Mouse (Mus musculus) left cerebral cortex, adult 8-10 months (tissue): ENCODE data around the gene Hes1. TPM values are rescaled to one million over a fixed set of nuclear protein-coding genes. Genes with fewer than 3 reads are reported as not detected.
A peak's percentile ranks its signal among the peaks of the same experiment; 100 is the strongest.

Source experiments
- DNase-seq, 2 experiments: peaks; one replicate each; pipeline ENCODE4 v3.0.0; 2022; ENCODE audit warnings: low spot score in 2 of 2
- total RNA-seq, 4 experiments: library from RNA; stranded (reverse); gene quantifications; 2 replicates each; pipeline ENCODE4 v1.2.4; 2022

Hes1 gene
- total RNA-seq, 4 experiments from 2014 or later = 18.0 to 23.5 (median 18.5) TPM

- DNase-seq = no peak
These were observed 13.3 kb upstream of the Hes1 start for GRCm38 (mm10) chr16:30050767-30051490.

DNA sequence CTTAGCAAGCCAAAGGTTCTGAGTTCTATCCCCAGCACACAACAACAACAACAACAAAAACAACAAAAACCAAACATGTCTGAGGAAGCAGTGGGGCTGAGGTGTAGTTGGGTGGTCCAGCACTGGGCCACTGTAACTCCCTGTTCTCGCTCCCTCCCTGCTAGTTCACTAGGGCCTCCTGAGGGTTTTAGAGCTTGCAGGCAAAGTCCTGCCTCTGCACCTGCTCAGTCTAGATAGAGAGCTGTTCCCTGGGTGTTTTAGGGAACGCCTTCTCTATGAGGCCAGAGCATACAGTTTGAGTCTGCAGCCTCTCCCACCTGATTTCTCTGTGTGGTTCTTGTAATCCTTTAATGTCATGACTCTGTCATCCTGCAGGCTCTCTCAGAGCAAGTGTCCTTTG is 11.9 kb upstream of the Hes1 start:
- no peak for DNase-seq

GRCm38 (mm10) chr16:30052839-30053511 is 11.2 kb upstream of the Hes1 start:
- DNase-seq = no peak

DNA sequence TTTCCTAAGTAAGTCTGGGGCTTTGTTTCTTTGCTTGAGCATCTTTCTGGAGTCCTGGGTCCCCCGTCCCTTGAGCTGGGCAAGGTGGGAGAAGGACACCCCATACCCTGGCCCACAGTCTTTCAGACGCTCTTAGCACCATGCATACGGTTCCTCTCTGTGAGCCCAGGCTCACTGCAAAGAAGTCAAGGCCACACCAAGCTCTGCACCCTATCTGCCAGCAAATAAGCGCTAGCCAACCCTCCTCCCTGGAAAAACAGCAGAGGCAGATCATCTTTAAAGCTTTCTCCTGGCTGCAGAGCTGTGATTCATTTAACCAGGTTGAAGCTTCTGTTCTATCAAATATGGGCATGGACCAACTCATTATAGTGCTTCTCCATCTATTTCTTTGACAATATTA is 9.6 kb upstream of the Hes1 start:
- DNase-seq = no peak

DNA sequence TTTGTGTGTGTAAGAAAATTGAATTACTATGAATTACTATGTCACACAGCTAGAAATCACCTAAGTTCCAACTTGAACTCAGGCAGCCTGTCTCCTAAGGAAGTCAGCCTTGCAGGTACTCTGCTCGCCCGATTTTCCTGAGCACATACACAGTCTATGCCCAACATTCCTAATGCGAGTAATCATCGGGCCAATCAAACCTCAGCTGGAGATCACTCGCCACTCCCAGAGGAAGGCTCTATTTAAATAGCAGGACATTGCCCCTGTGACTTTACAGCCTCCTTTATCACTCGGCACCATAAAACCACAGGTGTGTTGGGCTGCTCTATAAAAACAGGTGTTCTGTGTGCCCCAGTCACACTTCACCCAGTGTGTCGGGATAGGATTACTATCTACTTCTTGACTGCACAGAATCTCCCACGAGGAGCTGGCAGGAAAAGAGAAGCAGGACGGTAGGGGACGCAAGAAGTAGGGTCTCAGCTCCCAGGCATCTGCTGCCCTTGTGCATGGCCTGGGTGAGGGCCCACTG is 8.8 kb upstream of the Hes1 start:
- DNase-seq = no peak

GRCm38 (mm10) chr16:30055927-30056326 is 8.3 kb upstream of the Hes1 start:
- no peak for DNase-seq

- DNase-seq = no peak
These were observed 7.3 kb upstream of the Hes1 start for GRCm38 (mm10) chr16:30056906-30057305.

DNA sequence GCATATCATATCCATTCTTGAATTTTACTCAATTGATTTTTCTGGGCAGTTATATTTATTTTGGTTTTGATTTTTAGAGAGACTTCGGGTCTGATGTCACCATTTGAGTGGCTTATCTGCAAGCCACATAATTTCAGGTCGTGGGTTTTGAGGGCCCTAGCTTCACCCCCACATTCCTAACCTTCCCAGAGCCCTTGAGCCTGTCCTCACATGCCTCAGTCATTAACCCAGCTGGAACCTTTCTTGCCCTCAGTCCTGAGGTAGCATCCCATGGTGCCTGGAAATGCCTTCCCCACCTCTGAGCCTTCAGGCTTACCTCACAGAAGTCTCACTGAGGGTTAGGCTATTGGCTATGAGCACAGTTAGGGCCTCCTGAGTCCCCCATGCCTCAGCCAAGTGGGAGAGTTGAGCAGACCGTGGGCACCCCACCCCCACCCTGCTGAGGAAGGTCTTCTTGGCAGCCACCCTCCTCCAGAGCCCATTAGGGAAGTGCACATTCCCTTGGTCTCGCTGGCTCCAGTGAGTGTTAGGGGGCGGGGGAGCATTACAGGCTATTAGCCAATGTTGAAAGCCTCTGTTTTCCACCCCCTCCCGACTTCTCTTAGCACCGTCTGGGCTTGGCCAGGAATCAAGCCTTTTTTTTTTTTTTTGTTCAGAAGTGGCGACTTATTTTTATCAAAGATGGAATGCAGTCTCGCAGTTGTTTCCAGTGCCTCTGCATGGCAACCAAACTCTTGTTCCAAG is 5.0 kb upstream of the Hes1 start:
- DNase-seq = peak in 1 of 2 experiments; percentile 62

DNA sequence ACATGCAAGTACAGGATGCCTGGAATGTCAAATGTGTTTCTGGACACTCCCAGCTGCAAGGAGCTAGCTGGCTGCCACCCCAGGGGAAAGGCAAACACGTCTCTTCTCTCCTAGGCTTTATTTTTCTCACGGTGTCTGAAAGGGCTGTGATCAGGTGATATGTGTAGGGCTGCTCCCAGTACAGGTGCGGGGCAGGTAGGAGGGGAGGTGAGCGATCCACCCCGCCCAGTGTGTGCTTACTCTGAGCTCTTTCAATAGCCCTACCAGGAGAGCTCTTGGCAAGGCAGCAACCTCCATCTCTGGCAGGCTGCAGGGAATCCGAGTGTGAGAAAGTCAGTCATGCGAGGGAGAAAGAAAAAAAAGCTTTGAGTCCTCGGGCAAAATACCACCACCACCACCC is 3.8 kb upstream of the Hes1 start:
- DNase-seq = peak in 1 of 2 experiments; percentile 6

DNA sequence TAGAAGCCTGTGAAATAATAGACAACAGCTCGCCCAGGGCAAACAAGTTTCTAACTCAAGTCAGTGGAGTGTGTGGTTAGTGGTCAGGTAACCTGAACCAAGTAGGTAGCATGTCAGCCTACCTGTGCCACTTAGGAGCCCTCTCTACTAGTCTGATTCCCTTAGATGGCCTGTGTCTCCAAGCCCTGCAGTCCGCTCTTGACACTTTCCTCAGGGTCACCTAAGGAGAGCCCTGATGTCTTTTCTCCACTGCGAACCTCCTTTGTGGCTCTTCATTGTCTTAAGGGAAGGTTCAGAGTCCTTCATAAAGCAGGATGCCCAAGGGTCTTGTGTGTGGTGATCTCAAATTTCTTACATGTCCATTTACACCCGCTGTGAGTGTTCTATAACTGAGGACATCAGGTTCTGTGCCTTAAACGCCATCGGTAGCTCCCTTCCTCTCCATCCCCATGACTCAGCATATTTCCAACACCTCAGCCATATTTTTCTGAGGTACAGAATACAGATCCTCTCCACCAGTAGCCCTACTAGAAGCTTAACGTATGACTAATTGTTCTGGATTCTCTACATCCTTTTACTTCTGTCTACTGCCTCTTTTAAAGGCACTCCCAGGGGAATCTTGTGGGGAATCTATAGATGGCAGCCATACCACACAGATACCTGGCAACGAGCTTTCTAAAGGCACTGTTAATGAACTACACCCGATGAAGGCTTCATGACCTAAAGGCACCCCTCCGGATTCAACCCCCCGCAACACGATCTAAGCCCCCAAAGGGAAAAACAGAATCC is 1.7 kb upstream of the Hes1 start:
- peak in 1 of 2 experiments; percentile 12 for DNase-seq

DNA sequence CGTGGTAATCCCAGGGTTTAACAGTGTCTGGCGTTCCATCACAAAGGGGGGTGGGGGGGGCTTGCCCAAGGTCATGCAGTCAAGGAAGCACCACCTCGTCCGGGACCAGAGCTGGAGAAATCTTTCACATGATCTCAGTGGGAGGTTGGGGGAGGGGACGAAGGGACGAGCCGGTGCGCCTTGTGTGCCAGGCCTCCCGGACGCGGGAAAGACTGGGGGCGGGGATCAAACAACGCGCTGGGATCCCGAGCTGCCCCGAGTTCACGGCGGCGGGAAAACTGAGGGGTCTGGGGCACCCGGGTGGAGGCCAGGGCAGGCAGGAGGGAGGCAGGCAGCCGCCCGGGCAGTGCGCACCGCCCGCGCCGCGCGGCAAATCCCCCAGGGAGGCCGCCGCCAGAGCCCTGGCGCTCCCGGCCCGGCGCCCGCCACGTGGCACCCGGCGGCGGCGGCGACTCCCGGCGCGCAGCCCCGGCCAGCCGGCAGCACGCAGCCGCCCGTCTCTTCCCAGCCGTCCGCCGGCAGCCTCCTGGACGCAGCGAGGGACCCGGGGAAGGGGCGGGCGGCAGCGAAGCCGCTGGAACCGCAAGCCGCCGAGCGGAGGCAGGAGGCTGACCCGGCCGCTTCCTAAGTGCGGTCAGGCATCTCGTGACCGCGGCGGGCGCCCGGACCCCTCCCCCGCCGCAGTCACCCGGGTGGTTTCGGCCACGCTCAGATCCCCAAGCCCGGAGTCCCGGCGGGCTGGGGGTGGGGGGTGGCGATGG is 883 bp upstream of the Hes1 start:
- DNase-seq = peak in 1 of 2 experiments; percentile 19

- no peak for DNase-seq
These were observed 429 bp downstream of the Hes1 start for GRCm38 (mm10) chr16:30064613-30065012.

GRCm38 (mm10) chr16:30065077-30065476 is 893 bp downstream of the Hes1 start:
- peak; percentile 73 to 88 for DNase-seq

GRCm38 (mm10) chr16:30065537-30066183 is 1.5 kb downstream of the Hes1 start:
- no peak for DNase-seq

DNA sequence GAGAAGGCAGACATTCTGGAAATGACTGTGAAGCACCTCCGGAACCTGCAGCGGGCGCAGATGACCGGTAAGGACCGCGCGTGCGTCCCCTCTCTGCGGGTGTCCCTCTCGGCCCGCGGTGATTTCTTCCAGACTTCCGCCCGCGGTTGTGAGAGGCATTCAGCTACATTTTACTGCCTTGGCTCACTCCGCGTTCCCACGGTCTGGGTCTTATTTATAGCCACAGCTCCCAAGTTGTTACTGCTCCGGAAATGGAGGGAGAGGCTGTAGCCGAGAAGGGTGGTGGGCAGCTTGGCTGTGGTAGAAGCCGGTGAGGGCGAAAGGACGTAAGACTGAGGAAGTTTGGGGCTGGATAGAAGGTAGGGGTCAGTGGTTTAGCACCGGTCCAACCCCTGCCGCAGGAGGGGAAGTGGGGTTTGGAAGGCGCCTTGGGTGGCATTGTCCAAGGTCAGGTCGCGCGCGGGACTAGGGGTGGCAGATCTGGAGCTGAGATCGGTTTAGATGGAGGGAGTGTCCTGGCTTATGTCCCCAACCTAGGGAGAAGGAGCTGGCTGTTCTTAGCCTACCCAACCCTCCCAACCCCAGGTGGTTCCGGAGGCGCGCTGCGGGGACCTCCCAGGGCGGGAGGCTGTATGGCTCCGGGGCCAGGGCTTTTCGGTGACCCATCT is 2.1 kb downstream of the Hes1 start:
- peak; percentile 48 to 57 for DNase-seq

DNA sequence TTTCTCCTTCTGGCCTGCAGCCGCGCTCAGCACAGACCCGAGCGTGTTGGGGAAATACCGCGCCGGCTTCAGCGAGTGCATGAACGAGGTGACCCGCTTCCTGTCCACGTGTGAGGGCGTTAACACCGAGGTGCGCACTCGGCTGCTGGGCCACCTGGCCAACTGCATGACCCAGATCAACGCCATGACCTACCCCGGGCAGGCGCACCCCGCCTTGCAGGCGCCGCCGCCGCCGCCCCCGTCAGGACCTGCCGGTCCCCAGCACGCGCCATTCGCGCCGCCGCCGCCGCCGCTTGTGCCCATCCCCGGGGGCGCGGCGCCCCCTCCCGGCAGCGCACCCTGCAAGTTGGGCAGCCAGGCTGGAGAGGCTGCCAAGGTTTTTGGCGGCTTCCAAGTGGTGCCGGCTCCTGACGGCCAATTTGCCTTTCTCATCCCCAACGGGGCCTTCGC is 2.7 kb downstream of the Hes1 start:
- DNase-seq = peak; percentile 74 to 77

GRCm38 (mm10) chr16:30068041-30069020 is 4.1 kb downstream of the Hes1 start:
- no peak for DNase-seq

DNA sequence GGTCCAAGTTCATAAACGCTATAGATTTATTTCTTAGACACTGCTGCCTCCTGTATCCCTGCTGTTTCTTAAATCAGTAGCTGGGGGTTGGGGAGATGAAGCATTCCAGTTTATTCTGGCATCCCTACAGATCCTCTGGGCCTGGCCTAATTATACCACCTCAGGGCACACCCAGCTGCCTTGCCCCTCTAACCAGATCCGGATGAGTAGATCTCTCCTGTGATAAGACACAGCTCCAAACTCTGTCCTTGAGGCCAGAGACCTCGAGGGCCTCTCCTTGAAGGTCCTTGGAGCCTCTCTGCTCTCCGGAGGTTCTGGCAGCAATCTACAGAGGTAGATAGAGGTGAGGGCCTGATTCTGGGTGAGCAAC is 5.4 kb downstream of the Hes1 start:
- DNase-seq = peak in 1 of 2 experiments; percentile 21
